Mouse (Mus musculus): ENCODE results near the gene Gm5767. TPM values are rescaled to one million over a fixed set of nuclear protein-coding genes. Genes with fewer than 3 reads are reported as not detected.

The Gm5767 gene
- not detected in 2 replicates for polyA plus RNA-seq (2014; fragmentation: Nextera tagmentation; extraction: Ambion mirVana)

DNA sequence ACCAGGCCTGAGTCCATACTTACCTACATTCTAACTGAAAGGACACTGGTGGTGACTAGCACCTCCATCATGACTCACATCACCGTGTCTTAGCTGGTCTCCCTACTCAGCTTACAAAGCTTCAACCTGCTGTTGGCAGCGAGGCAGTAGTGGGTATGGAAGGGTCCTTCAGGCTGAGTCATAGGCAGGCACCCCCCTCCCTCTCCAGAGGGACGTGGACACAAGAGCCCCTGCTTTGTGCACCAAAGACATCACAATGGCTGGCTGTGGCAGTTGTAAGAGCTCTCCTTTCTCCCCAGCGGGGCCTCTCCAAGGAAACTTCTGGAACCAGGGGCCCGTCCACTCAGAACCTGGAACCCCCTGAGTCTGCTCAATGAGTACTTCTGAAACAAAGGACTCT is at the start of gene Gm5767:
TSS of gene Gm5767 (plus strand) at position 301 of the 400 bp plus-strand sequence.
- Histone ChIP-seq H3K4me1 (replicated peaks; ENCODE audit: control insufficient read depth, insufficient read depth, low read length) (no peaks in the 10 kb centered on the region), H3K9me3 (ENCODE audit: control insufficient read depth, low read length) (no peaks in the 10 kb centered on the region), H3K4me2 (ENCODE audit: low read length) (no peak within 1 kb of the TSS), H3K27me3 (replicated peaks; ENCODE audit: control insufficient read depth, insufficient read depth, low read length) (no peaks in the 10 kb centered on the region), H3K4me3 (ENCODE audit: low read depth, low read length) (no peak within 1 kb of the TSS), H3K36me3 (ENCODE audit: control insufficient read depth, insufficient read depth, low read length) (no peaks in the 10 kb centered on the region), H3K27ac (ENCODE audit: low read depth) (no peak within 1 kb of the TSS), H3K9ac (ENCODE audit: low read length) (no peak within 1 kb of the TSS)
- no peak for ATAC-seq (replicated peaks; ENCODE audit: low FRiP score, low TSS enrichment, low read depth)
- no peak for DNase-seq (ENCODE audit: low spot score)
- 88% methylated on average over 5 of the region's 5 CpGs for WGBS

DNA sequence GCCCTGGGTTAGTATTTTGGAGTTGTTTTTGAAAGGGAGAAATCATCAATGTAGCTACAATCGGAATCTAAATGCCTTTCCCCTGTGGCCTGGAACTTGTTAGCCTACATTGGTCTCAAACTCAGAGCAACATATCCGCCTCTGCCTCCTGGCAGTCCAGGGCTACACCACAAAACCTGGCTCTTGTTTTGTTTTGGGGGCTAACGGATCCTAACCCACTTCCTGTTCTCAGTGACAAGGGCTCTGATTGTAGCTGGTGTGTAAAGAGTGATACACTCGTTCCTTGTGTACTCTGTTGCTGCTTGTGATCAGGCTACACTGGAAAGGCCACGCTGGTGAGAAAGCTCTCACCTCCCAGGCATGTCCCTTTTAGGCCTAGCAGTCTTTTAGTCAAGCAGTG is 49.1 kb upstream of the Gm5767 start:
- DNase-seq (ENCODE audit: low spot score) (no peak), ATAC-seq (replicated peaks; ENCODE audit: low FRiP score, low TSS enrichment, low read depth) (no peak)
- Histone ChIP-seq H3K4me1 (replicated peaks; ENCODE audit: control insufficient read depth, insufficient read depth, low read length) (peaks cover 7% of the 10 kb centered on the region), H3K9ac (ENCODE audit: low read length) (no peak overlapping the region), H3K27me3 (replicated peaks; ENCODE audit: control insufficient read depth, insufficient read depth, low read length) (no peaks in the 10 kb centered on the region), H3K27ac (ENCODE audit: low read depth) (no peak overlapping the region), H3K4me2 (ENCODE audit: low read length) (no peak overlapping the region), H3K9me3 (ENCODE audit: control insufficient read depth, low read length) (no peaks in the 10 kb centered on the region), H3K4me3 (ENCODE audit: low read depth, low read length) (no peak overlapping the region), H3K36me3 (ENCODE audit: control insufficient read depth, insufficient read depth, low read length) (peaks cover 29% of the 10 kb centered on the region)
- WGBS: 87% methylated on average over 5 of the region's 5 CpGs

DNA sequence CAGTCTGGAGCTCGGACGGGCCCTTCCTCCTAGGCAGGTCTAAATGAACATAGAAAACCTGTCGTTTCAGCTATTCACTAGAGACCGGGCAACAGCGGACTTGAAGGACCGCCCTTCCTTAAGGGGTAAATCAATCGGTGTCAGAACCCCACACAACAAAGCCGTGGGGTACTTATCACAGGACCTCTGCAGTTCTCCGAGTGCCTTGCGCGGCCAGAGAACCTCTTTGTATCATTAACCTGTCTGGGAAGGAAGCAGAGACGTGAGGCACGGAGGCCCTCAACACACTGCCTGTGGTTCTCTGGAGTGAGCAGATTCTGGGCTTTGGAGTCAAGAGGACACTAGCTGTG is 43.7 kb upstream of the Gm5767 start:
- no peak for DNase-seq (ENCODE audit: low spot score)
- WGBS: 0% methylated on average over 13 of the region's 13 CpGs
- ATAC-seq (replicated peaks; ENCODE audit: low FRiP score, low TSS enrichment, low read depth): peak; percentile 6
- no peaks in the 10 kb centered on the region for H3K9me3 ChIP-seq (ENCODE audit: control insufficient read depth, low read length)
- no peaks in the 10 kb centered on the region for H3K27me3 ChIP-seq (replicated peaks; ENCODE audit: control insufficient read depth, insufficient read depth, low read length)
- peaks cover 19% of the 10 kb centered on the region for H3K4me1 ChIP-seq (replicated peaks; ENCODE audit: control insufficient read depth, insufficient read depth, low read length)
- peak overlapping the region; percentile 89 for H3K9ac ChIP-seq (ENCODE audit: low read length)
- H3K4me2 ChIP-seq (ENCODE audit: low read length): peak overlapping the region; percentile 87
- H3K4me3 ChIP-seq (ENCODE audit: low read depth, low read length): peak overlapping the region; percentile 92
- H3K36me3 ChIP-seq (ENCODE audit: control insufficient read depth, insufficient read depth, low read length): peaks cover 38% of the 10 kb centered on the region
- peak overlapping the region; percentile 85 for H3K27ac ChIP-seq (ENCODE audit: low read depth)

DNA sequence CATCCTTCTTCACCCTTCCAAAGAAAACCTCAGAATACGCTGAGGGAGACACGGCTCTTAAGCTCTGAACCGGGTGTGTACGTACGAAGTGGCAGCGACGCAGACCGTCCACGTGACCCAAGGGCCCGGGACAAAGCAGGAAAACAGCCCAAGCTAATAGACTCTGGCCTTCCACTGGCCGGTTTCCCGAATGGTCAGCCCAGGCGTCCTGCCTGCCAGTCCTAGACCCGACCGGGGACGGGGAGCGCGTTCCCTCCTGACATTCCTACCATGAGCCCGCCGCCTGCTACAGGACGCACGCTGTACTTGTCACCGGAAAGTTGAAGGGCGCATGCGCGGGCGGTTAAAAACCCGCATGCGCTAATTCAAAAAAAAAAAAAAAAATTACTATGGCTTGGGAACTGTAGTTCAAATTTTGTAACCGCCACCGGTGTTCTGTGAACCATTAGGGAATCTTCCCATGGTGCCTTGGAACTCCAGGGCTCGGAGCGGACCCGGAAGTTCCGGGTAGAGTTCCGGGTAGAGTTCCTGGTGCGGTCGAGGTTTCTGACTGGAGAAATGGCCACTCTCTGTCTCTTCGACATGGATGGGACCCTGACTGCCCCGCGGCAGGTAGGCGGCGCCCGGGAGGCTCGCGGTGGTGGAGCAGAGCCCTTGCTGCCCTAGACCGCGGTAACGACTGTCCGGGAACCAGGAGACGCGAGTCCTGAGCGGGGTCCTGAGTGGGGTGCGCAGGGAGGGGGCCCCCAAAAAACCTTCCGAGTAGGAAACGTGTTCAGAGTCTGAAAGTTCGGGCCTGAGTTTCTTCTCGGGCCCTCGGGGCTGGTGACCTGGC is 43.1 kb upstream of the Gm5767 start, which contains the start of the genes Pmm2 and Tmem186:
TSS of gene Pmm2 (plus strand) at position 458 of the 835 bp plus-strand sequence.
TSS of gene Tmem186 (minus strand) at position 496 of the 835 bp plus-strand sequence.
- Histone ChIP-seq H3K27ac (ENCODE audit: low read depth) (peak within 1 kb of the TSS; percentile 85), H3K4me1 (replicated peaks; ENCODE audit: control insufficient read depth, insufficient read depth, low read length) (peaks cover 19% of the 10 kb centered on the region), H3K9me3 (ENCODE audit: control insufficient read depth, low read length) (no peaks in the 10 kb centered on the region), H3K36me3 (ENCODE audit: control insufficient read depth, insufficient read depth, low read length) (peaks cover 35% of the 10 kb centered on the region), H3K27me3 (replicated peaks; ENCODE audit: control insufficient read depth, insufficient read depth, low read length) (no peaks in the 10 kb centered on the region), H3K4me3 (ENCODE audit: low read depth, low read length) (peak within 1 kb of the TSS; percentile 92), H3K4me2 (ENCODE audit: low read length) (peak within 1 kb of the TSS; percentile 87), H3K9ac (ENCODE audit: low read length) (peak within 1 kb of the TSS; percentile 89)
- ATAC-seq (replicated peaks; ENCODE audit: low FRiP score, low TSS enrichment, low read depth) (peak; percentile 92), DNase-seq (ENCODE audit: low spot score) (peak; percentile 90)
- under 1% methylated on average over 59 of the region's 59 CpGs for WGBS

DNA sequence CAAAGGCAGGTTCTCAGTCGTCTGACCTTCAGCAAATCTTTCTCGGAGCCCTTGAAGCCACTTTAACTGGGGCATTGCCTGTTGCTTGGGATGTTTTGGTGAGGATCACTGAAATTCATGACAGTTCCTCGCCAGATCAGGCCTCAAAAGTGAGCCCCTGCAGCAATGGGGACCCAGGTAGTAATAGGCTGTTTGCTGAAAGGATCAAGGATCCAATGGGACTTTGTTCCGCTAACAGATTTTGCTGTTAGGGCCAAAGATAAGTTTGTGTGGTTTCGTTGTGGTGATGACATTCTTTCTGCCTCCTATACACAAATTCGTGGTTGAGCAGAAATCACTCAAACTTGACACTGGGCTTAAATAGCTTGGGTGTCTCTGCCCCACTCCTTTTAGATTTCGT is 42.4 kb upstream of the Gm5767 start:
- peak overlapping the region; percentile 87 for H3K4me2 ChIP-seq (ENCODE audit: low read length)
- no peak for DNase-seq (ENCODE audit: low spot score)
- no peaks in the 10 kb centered on the region for H3K9me3 ChIP-seq (ENCODE audit: control insufficient read depth, low read length)
- ATAC-seq (replicated peaks; ENCODE audit: low FRiP score, low TSS enrichment, low read depth): no peak
- peak overlapping the region; percentile 89 for H3K9ac ChIP-seq (ENCODE audit: low read length)
- H3K27ac ChIP-seq (ENCODE audit: low read depth): peak overlapping the region; percentile 85; the same call in 1 of the 2 replicates
- H3K36me3 ChIP-seq (ENCODE audit: control insufficient read depth, insufficient read depth, low read length): peaks cover 38% of the 10 kb centered on the region
- H3K4me3 ChIP-seq (ENCODE audit: low read depth, low read length): peak overlapping the region; percentile 92
- no peaks in the 10 kb centered on the region for H3K27me3 ChIP-seq (replicated peaks; ENCODE audit: control insufficient read depth, insufficient read depth, low read length)
- peaks cover 19% of the 10 kb centered on the region for H3K4me1 ChIP-seq (replicated peaks; ENCODE audit: control insufficient read depth, insufficient read depth, low read length)
- 37% methylated on average over 7 of the region's 7 CpGs for WGBS

DNA sequence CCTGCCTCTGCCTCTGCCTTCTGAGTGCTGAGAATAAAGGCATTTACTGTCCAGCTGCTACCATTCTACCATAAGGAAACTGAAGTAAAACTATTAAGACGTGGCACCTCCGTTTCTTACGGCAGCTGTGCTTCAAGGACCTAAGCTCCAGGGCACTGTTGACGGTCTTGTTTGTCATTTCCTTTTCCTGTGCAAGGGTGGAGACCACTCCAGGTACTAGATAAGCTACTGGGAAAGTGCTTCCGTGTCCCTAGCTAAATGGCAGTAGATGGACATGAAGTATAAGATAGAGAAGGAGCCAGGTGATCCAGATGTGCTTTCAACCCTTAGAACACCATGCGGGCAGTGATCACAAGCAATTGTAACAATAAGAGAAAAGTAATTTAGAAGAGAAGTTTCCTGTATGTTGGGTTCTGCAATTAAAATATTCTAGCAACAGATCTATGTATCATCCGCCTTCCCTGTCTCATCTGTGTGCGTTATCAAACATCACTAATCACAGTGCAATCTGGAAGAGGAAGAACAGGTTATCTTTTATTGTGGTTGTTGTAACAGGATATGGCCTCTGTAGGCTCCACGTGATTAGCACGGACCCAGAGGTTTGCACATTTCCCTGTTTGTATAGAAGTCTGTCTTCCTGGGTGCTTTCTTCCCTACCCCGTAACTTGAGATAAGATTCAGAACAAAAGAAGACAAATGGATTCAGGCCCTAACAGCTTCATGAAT is 40.9 kb upstream of the Gm5767 start:
- Histone ChIP-seq H3K9me3 (ENCODE audit: control insufficient read depth, low read length) (no peaks in the 10 kb centered on the region), H3K36me3 (ENCODE audit: control insufficient read depth, insufficient read depth, low read length) (peaks cover 48% of the 10 kb centered on the region), H3K9ac (ENCODE audit: low read length) (no peak overlapping the region), H3K27me3 (replicated peaks; ENCODE audit: control insufficient read depth, insufficient read depth, low read length) (no peaks in the 10 kb centered on the region), H3K27ac (ENCODE audit: low read depth) (0 out of 2 replicates have a peak overlapping the region, but pooled peaks have one; percentile 30), H3K4me1 (replicated peaks; ENCODE audit: control insufficient read depth, insufficient read depth, low read length) (peaks cover 19% of the 10 kb centered on the region), H3K4me3 (ENCODE audit: low read depth, low read length) (no peak overlapping the region), H3K4me2 (ENCODE audit: low read length) (no peak overlapping the region)
- ATAC-seq (replicated peaks; ENCODE audit: low FRiP score, low TSS enrichment, low read depth): no peak
- WGBS: 77% methylated on average over 11 of the region's 11 CpGs
- DNase-seq (ENCODE audit: low spot score): no peak

DNA sequence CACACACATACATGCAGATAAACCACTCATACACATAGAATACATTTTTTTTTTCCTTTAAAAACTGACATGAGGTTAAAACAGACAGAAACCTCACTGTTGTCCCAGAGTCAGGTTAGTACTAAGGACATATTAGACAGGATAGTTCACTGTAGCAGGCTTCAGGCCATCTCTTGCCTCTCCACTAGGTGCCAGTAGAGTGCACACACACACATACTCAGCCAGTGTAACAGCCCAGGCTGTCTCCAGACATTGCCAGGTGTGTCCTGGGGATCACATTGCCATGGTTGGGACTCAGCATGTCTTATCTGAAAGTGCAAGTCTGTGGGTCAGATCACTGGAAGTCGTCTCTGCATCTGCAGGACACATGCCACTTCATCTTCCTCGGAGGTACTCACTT is 36.7 kb upstream of the Gm5767 start:
- Histone ChIP-seq H3K27ac (ENCODE audit: low read depth) (no peak overlapping the region), H3K4me3 (ENCODE audit: low read depth, low read length) (no peak overlapping the region), H3K9me3 (ENCODE audit: control insufficient read depth, low read length) (no peaks in the 10 kb centered on the region), H3K9ac (ENCODE audit: low read length) (no peak overlapping the region), H3K27me3 (replicated peaks; ENCODE audit: control insufficient read depth, insufficient read depth, low read length) (no peaks in the 10 kb centered on the region), H3K36me3 (ENCODE audit: control insufficient read depth, insufficient read depth, low read length) (peaks cover 76% of the 10 kb centered on the region), H3K4me2 (ENCODE audit: low read length) (no peak overlapping the region), H3K4me1 (replicated peaks; ENCODE audit: control insufficient read depth, insufficient read depth, low read length) (0 out of 2 replicates have a peak, but pooled peaks cover 4% of the 10 kb centered on the region)
- ATAC-seq (replicated peaks; ENCODE audit: low FRiP score, low TSS enrichment, low read depth): peak; percentile 79; the same call in 1 of the 2 replicates
- WGBS: 72% methylated on average over 2 of the region's 2 CpGs
- DNase-seq (ENCODE audit: low spot score): no peak

DNA sequence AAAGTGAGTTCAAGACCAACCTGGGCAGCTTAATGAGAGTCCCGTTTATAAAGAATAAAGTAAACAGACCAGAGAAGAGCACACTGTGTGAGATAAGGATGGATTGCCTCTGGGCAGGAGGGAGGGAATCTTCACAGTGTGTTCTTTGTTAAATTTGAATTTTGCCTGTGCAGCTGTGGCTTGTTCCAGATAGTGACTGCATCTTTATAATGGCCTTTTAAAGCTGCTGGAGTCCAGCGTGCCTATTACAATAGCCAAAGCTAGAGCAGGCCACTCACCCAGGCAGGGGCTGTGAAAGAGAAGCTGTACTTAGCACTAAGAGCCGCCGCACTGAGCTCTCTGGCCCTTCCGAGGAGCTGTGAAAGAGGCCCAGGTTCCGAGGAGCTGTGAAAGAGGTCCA is 35.0 kb upstream of the Gm5767 start:
- no peak overlapping the region for H3K27ac ChIP-seq (ENCODE audit: low read depth)
- no peaks in the 10 kb centered on the region for H3K9me3 ChIP-seq (ENCODE audit: control insufficient read depth, low read length)
- no peak overlapping the region for H3K4me3 ChIP-seq (ENCODE audit: low read depth, low read length)
- DNase-seq (ENCODE audit: low spot score) (no peak), ATAC-seq (replicated peaks; ENCODE audit: low FRiP score, low TSS enrichment, low read depth) (no peak)
- H3K9ac ChIP-seq (ENCODE audit: low read length): no peak overlapping the region
- H3K4me1 ChIP-seq (replicated peaks; ENCODE audit: control insufficient read depth, insufficient read depth, low read length): no peaks in the 10 kb centered on the region
- no peak overlapping the region for H3K4me2 ChIP-seq (ENCODE audit: low read length)
- H3K27me3 ChIP-seq (replicated peaks; ENCODE audit: control insufficient read depth, insufficient read depth, low read length): no peaks in the 10 kb centered on the region
- 79% methylated on average over 6 of the region's 6 CpGs for WGBS
- H3K36me3 ChIP-seq (ENCODE audit: control insufficient read depth, insufficient read depth, low read length): peaks cover 86% of the 10 kb centered on the region
